Mouse (Mus musculus): ENCODE results near the gene Hmgcll1.

Hmgcll1 gene

DNA sequence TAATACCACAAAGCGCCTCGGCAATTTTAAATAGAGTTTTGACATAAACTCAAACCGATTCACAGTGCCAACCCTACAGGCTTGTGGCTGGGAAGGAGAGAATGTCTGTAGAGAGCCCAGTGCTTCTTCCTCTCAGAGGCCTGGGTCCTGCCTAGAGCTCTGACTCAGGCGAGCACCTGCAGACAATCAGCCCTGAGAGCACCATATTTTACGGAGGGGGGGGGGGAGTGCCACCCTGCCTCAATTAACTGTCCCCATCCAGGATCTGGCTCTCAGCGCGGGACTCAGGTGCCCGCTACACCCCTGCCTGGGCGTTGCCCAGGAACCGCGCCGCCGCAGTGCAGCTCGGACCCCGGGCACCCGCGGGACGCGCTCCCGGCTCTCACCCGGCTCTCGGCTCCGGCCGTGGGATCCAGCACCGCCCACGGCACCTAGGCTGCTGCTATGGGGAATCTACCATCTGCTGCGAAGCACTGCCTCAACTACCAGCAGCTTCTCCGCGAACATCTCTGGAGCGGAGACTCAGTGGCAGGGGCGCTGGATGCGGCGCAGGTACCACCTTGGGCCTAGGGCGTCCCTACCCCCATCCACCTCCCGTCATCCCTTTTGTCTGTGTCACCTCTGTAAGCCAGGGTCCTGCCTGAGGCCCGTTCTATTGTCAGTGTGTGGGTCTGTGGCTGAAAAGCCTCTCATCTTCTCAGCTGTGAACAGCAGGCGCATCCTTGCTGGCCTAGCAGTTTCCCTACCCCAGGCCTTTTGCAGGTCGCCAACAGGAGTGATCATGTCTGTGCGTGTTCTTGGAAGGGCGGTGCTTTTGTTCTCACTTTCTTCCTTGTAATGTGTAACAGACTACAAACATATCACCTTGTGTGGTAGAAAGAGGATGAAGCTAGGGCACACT is at the start of gene Hmgcll1:
Hmgcll1 (plus strand) TSS at position 225 of the 901 bp plus-strand sequence.
- DNase-seq (ENCODE audit: low read depth, low spot score), result no peak

DNA sequence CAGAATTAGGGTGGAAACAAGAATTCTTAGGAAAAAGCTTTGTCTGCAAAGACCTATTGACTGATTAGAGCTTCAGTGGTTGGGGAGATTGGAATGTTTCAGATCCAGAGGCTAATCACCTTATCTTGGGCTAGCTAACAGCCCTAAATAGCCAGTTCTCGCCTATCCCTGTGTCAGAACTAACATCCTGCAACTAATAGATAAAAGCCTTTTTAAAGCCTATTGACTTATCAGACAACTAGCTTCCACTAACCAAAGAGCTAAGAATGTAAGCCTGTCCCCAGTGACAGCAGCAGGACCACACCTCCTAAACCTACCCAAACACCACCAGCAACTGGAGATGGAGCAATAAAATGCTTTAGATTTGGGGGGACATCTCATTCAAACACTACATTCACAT is 34.6 kb upstream of the Hmgcll1 start:
- DNase-seq (ENCODE audit: low read depth, low spot score), result no peak

DNA sequence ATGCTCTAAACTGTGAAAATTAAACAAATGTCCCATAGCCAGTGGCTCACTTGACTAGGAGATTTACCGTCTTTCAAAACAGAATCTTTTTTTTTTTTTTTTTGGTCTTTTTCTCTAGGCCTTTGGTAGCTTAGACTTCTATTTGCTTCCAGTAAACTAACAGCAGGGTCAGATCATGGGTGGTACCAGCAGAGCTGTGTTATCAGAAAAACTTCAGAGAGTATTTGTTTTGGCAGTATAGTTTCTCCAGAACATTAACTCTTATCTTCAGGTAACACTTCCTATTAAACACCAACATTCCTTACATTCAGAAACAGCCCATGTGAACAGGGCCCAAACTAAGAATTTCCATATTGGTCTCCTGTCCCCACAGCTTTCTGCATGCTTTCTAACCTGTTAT is 33.5 kb upstream of the Hmgcll1 start:
- no peak for DNase-seq (ENCODE audit: low read depth, low spot score)

DNA sequence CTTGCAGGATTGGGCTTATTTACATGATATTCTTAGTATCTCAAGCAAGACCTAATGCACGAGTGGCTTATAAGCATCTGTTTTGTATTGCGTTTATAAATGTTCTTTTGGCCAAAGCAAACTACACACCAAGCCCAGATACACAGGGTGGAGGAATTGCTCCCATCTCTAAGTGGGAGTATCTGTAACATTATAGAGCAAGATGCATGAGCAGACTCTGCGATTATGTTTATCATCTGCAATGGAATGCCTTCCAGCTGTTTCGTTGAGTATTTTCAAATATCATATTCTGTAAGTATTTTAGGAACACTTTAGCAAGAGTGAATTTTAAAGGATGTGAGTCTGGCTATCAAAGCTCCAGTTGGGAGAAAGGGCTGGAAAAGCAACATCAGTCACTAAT is 25.2 kb upstream of the Hmgcll1 start:
- no peak for DNase-seq (ENCODE audit: low read depth, low spot score)

DNA sequence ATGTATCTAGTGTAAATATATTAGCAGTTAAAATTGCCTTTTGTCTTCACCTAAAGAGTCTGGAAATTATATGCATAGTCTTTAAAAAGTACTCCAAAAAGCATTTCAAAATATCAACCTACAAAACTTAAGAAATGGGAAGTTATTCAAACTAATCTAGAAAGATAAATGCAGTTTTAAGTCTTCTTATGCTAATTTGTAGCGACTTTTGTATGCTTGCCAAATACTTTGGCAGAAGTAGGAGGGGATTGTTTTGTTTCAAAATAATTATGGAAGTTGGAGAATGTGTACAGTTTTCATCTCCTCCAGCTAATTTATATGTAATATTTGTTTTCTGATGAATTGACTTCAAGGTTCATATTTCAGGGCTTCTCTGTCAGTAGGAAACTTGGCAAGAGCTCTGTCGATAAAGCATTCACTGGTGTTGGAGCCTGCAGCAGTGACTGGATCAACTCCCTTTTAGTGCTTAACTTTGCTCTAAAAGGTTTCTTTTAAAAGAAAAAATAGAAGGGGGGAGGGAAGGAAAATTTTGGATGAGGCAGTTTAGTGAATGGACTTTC is 15.8 kb upstream of the Hmgcll1 start:
- DNase-seq (ENCODE audit: low read depth, low spot score), result no peak

DNA sequence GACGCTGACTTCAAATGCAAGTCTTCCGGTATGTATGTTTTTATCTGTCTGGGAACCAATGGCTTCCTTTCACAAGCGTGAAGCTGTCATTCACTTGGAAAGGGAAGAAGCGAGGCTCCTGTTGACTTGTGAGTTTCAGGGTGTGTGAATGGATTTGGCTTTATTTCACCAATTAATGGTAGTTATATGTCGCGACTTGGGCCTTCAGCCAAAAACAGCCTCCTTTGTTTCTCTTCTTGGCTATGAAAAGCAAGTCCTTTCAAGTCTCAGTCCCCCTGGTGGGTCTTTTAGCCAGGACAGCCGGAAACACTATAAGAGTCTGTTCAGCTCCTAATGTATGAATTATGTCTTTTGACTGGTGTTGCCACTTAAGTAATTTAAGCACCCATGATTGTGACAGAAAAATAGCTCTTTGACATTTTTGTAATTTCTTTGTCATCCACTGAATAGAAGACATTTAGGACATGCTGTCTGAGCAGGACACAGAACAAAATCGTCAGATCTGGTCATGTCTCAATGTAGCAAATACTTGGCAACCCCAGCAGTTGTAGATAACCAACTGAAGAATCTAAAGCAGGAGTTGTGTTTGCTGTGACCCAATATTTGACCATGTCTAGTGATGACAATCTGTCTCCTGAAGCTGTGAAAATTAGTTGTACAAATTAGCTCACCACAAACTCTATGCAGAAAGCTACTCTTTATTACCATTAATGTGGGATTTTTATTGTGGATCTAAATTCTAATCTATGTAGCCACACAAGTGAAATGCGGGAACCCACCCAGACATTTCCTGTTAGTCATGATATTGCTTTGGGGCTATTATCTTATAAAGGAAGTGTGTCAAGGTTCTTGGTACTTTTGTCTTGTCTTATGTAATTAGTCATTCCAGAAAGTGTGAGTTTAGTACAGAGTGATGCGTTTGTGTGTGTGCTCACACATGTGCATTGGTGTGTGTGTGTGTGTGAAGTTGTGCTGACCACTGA is 13.5 kb upstream of the Hmgcll1 start:
- DNase-seq (ENCODE audit: low read depth, low spot score), result no peak

DNA sequence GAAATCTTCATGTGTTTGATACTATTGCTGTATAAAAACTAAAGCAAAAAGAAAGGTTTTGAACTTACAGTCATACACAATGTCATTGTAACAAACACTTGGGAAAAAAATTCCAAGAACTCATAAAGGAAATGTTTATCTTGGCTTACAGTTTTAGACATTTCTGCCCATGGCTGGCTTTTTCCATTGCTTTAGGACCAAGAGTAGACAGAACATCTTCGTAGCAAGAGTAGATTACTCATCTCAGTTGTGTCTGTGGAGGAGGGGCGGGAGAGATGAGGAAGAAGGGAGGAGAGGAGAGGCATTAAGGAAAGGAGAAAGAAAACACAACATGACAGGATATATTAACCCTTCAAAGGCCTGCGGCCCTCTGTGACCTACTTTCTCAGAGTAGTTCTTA is 11.6 kb upstream of the Hmgcll1 start:
- no peak for DNase-seq (ENCODE audit: low read depth, low spot score)

DNA sequence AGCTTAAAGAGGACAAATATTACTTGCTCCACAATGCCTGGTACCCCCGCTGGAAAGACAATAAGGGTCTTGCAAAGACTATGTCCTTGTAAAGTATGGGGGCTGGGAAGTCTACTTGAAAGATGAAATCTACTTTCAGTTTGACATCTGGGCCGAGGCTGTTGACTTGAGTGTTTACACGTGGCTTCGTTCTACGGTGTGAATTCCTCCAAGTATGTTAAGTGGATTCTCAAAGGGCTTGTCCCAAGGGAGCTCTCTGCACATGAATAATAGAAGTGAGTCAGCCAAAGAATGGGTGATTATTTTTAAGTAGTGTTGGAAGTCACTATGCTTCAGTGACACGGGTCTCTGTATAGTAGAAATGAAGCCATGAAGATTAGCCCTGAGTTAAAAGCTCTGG is 11.0 kb upstream of the Hmgcll1 start:
- DNase-seq (ENCODE audit: low read depth, low spot score), result no peak

DNA sequence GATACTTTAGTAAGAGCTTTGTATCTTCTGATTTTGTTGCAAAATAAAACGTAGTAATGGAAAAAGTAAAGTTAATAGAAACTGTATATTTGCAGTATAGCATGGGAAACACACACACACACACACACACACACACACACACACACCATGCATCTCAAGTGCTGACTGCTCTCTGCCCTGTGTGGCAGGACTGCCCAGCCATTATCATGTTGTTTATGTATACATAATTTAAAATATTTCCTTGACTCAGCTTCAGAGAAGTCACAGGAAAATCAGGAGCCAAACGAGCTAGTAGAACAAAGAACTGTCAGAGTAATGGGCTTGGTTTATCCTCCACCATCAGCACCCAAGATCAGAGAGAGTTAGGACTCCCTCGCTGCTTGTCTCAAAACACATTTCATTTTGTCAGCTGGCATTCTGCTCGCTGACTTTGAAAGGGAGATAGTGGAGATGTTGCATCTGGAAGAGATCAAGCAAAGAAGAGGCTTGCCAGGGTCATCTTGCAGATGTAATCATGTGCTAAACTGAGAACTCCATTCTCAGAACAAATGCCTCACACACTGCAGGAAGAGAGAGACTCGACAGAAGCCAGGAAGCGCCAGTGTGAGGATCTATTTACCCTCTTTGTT is 7.2 kb upstream of the Hmgcll1 start:
- DNase-seq (ENCODE audit: low read depth, low spot score), result no peak

DNA sequence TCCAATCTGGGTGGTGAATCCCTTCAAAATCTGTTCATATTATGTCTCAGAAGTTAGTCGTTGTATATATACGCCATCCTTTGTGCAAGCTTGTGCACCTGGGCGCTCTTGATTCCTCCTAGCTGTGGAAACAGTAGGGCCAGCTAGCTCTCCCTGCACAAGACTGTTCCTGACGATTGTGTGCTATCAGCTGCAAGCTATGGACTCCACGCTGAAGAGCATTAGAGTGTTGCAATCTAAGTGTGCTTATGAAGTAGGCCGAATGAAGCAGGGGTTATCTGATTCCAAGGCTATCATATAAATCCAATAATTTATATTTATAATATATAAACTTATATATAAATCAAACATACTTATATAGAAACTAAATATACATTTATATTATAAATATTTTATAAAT is 866 bp upstream of the Hmgcll1 start:
- no peak for DNase-seq (ENCODE audit: low read depth, low spot score)

DNA sequence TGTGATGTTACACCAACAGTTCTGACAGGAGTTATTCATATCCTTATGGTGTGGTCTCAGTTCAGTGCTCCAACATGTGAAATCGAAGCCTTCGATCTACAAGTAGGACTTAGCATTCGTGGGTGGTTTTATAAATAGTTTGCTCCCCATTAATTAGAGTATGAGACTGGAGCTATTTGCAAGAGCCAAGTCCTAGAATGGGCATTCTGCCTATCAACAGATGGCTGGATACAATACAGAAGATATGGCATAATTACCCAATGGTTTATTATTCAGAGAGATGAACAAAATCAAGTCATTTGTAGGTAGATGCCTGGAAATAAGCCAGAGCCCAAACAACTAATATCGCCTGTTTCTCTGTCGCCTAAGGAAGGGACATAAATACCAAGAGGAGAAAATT is 1.3 kb downstream of the Hmgcll1 start:
- DNase-seq (ENCODE audit: low read depth, low spot score), result no peak

DNA sequence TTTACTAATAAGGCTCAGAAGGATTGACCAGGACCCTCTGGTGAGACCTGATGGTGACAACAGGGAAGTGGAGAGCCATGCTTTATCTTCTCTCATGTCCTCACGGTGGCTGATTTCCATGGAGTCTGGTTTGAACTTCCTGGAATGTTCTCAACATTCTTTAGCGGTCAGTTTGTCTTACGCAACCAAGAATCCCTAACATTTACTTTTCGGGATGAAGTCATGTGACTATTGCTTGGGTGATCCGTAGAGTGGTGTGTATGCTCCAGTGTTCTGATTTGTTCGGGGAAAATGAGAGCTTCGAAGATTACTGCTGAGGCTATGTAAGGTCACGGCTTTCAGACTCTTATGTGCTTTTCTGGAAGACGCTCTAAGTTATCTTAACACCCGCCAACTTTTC is 1.9 kb downstream of the Hmgcll1 start:
- no peak for DNase-seq (ENCODE audit: low read depth, low spot score)

DNA sequence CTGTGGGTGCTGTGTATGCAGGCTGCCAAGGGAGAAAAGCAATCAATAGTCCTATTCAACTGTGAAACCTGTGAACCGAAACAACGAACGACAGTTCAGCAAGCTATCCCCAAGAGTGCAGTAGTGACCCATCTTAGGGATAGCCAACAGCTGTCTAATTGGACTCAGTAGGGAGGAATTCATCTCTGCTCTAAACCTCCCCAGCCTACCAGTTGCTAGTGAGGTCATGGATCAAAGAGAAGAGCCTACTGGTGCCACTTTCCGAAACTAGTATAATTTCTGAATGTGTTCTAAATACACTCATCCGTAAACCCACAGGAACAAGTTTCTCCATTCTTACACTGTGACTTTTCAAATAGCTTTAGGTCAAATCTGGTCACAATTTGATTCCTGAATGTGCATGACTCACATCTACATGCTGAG is 8.9 kb downstream of the Hmgcll1 start:
- DNase-seq (ENCODE audit: low read depth, low spot score), result no peak

DNA sequence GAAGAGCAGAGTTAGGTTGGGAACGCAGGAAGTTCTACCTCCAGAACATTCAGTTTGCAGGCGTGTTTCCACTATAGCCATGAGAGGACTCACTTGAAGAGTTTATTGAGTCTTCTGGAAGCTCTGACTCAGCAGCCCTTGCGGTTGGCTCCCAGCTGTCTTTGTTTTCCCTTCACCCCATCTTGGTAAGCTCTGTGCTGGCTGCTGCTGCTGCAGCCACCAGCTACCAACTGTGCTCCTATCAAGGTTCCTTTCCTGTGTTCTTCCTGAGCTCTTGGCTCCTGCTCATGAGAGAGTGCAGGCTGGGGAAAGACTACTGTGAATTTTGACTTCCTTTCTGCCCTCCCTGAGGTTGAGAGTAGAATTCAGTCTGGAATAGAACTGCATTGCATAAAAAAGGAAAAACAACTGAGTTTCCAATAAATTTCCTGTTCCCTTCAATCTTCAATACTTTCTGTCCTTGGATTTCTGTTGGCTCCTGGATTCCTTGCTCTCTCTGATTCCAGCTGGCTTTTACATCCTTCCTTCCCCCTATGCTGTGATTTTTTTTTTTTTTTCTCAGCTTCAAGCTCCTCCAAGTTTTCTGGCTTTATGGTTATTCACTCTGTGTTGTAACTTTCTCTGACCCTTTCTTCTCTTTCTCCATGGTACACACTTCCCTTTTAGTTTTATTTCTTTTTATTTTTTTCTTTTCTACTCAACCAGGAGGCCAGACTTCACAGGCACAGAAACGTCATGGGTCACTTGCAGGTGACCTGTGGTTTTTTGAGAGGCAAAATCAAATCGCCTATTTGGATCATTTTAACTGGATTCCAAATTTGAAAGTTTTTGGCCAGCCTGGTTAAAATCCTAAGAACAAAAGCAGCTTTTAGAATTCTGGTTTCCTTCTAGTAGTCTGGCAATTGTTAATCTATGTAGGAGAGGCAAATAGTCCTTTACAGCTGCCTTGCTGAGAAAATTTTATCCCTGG is 9.9 kb downstream of the Hmgcll1 start:
- no peak for DNase-seq (ENCODE audit: low read depth, low spot score)

DNA sequence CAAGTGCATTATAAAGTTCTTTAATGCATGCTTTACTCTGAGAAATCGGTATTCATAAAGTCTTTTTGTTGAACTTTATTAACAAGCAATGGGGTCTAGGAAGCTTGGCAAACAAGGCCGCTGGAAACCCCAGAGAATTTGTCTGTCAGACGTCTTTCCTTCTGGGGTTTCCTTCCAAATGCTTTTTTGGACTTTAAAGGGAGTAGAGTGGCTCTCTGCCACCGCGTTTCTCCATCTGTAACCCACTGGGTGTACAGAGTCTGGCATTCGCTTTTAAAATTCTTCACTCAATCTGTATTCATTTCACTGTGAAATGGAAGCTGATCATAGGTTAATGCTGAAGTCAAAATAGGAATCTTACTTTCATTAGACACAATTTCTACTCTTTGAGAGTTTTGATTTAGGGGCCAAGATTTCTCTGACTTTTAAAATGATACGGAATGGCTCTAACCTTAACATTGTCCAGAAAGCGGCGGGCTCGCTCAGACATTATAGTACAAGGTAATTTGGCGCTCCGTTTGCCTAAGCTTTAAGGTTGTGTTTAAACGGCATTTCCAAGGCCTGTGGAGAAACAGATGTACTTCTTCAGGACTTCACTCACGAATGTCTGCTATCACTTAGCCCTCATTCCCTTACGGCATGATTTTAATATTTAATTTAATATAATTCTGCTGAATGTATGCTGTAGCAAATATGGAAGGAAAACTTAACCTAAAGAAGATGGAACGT is 15.0 kb downstream of the Hmgcll1 start:
- no peak for DNase-seq (ENCODE audit: low read depth, low spot score)

DNA sequence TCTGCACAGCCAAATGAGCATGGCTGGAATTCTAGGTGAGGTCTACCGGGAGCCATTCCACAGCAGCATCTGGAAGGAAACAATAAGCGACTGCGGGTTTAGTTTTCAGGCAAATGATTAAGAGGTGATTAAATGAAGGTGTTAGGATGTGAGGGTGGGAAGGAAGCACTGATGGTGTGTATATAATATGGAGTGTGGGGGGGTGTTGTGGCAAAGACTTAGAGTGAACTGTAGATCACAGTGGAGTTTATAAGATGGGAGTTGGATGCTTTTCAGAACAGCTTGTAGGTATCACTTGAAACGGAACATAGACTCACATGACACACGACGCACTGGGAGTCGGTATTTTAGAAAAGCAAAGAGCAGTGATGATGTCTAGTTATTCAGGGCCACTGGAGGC is 20.4 kb downstream of the Hmgcll1 start:
- DNase-seq (ENCODE audit: low read depth, low spot score), result no peak

DNA sequence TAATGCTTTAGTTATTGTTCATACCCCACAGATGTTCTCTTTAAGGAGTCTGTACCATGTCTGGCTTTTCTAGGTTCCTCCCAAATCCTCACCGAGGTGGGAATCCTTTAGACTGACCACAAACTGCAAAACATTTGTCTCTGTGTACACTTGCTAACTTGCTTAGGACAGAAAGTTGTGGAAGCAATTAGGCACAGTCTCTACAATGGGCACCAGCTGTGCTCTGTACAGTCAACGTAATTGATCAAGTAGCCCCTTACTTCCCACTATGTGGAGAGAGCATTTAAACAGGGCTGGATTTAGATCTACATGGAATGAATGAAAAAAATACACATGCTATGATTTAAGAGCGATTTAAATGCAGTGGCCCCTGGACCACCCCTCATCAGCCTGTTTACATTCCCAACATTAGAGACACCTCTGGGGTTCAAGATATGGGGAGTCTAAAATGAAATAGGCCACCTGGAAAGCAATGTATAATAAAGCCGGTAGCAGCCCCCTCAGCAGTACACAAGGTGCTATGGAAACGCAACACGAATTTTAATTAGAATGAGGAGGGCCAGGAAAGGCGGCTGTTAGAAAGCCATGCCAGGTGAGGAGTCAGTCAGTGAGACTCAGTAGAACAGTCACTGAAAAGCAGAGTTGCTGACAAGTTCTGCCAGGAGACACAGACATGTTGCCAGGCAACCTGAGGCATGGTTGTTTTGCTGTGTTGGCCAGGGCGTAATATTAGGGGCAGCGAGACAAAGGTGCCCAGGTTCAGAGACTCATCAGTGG is 23.9 kb downstream of the Hmgcll1 start:
- no peak for DNase-seq (ENCODE audit: low read depth, low spot score)

DNA sequence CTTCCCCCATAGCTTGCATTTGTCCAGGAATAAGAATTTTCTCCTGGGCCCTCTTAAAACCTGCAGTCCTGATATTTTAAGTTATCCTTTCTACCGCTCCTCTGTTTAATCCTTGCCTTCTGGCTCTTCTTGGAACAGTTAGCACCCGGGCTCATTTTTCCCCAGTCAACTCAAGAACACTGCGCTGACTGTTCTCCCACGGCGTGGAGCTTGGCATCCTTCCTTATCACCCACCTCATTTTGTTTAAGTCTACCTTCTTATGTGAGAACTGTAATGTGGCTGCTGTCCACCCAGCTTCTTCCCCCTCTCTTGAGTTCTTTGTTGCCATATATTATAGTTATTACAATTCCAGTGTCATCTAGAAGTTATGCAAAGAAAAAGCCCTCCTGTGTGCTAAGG is 25.1 kb downstream of the Hmgcll1 start:
- DNase-seq (ENCODE audit: low read depth, low spot score), result no peak

DNA sequence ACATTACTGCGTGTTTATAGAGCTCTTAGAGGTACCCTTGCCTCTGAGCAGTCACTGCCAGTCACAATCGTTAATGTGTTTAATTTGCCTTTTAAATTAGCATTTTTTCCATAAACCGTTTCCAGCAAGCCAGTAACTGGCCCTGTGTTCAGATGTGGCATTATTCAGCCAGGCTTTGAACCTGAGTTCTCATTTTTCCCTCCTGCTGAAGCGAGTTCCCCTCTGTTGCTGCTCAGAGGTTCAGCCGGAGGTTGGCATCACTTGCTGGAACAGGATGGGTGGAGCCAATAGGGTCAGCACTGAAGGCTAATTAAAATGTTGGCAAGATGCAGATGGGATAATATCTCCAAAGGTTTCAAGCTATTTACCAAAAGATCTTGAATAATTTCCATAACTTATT is 28.7 kb downstream of the Hmgcll1 start:
- no peak for DNase-seq (ENCODE audit: low read depth, low spot score)
